ENCODE assay signal across 18 mouse cellular contexts in the genomic region with DNA sequence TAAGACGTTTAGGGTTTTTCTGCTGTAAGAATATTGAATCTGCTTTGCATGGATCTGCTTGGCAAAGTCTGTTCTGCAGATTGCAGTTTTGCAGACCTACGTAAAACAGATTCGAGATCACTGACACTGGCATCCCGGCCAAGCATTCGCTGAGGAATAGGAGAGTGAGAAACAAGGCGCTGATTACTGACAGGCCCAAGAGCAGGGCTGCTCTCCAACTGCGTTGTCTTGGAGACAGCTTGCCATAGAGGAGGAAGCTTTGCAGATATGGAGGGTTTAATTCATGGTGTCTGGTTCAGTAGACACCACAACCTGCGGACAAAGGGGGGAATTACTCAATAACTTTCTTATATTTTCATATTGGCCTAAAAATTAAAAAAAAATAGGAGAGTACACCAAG. TPM values are rescaled to one million over a fixed set of nuclear protein-coding genes. Genes with fewer than 3 reads are reported as not detected.
DNase-seq lines count a peak whose midpoint lies in the region; ATAC-seq lines count a peak whose summit lies in the region.
"Had no signal": no experiment of that assay in that cellular context is flagged by ENCODE, and none has a peak within 500 bp of the region (broad histone marks: within the 10 kb centered on the region; RNA-seq: fewer than 3 reads in every experiment).

No protein-coding gene starts in this region.

- no peaks in the 10 kb centered on the region for H3K36me3 ChIP-seq in midbrain, embryonic 14.5 days (ENCODE audit: control insufficient read depth, insufficient read depth, low read length)
- H3K36me3 ChIP-seq: embryonic facial prominence, embryonic 12.5 days; heart, embryonic 10.5 days; limb, embryonic 10.5 days had no signal

- intact Hi-C loops in left cerebral cortex, postnatal 10 days (cut with DNase I), result no loop called here
- intact Hi-C loops in left cerebral cortex, postnatal 36 days (cut with DNase I), result no loop called here

- no peaks in the 10 kb centered on the region for H3K27me3 ChIP-seq in midbrain, embryonic 14.5 days (ENCODE audit: control insufficient read depth, insufficient read depth, low read length)
- H3K27me3 ChIP-seq: embryonic facial prominence, embryonic 12.5 days had no signal

- 38% methylated on average over 8 of the region's 8 CpGs for WGBS in midbrain, embryonic 14.5 days

- H3K9me3 ChIP-seq in midbrain, embryonic 14.5 days (ENCODE audit: control insufficient read depth, low read length), result no peaks in the 10 kb centered on the region
- H3K9me3 ChIP-seq: embryonic facial prominence, embryonic 12.5 days; heart, embryonic 10.5 days; limb, embryonic 10.5 days had no signal

- no peak overlapping the region for H3K4me3 ChIP-seq in midbrain, embryonic 14.5 days (replicated peaks; ENCODE audit: low read depth, low read length)
- H3K4me3 ChIP-seq: embryonic facial prominence, embryonic 12.5 days; heart, embryonic 10.5 days; layer of hippocampus, adult 2 months; limb, embryonic 10.5 days had no signal

- DNase-seq in embryo, embryonic 10 days (ENCODE audit: low spot score), result peak; percentile 9
- DNase-seq in embryo, embryonic 11 days, result no peak
- peak; percentile 2 to 15 for DNase-seq in left cerebral cortex, postnatal 10 days (ENCODE audit: extremely low spot score in 1 of 2, low spot score in 2 of 2)
- DNase-seq in left cerebral cortex, postnatal 36 days (ENCODE audit: low spot score in 2 of 2), result no peak
- peak; percentile 46 for DNase-seq in brain, adult 2 months (ENCODE audit: low read depth, low spot score)
- DNase-seq in midbrain, embryonic 14.5 days, result peak; percentile 56
- no peak for DNase-seq in ovary, postnatal 36 days (ENCODE audit: low spot score)
- DNase-seq: adrenal gland, adult 2 months; gastrocnemius, postnatal 14 days; heart, postnatal 36 days; kidney, adult 8-10 months had no signal

- H3K4me2 ChIP-seq in midbrain, embryonic 14.5 days (ENCODE audit: low read length), result peak overlapping the region; percentile 65
- H3K4me2 ChIP-seq: embryonic facial prominence, embryonic 12.5 days had no signal

- H3K9ac ChIP-seq in midbrain, embryonic 14.5 days (replicated peaks; ENCODE audit: low read length), result no peak overlapping the region
- H3K9ac ChIP-seq: embryonic facial prominence, embryonic 12.5 days; liver, embryonic 14.5 days had no signal

- no peak for ATAC-seq in midbrain, embryonic 14.5 days (ENCODE audit: low FRiP score, low TSS enrichment)
- ATAC-seq in megakaryocyte-erythroid progenitor cell, adult 5-6 weeks (replicated peaks; ENCODE audit: low FRiP score, low TSS enrichment, poor library complexity, severe bottlenecking), result no peak

- no peaks in the 10 kb centered on the region; the same call in 1 of the 2 replicates for H3K4me1 ChIP-seq in midbrain, embryonic 14.5 days (ENCODE audit: control insufficient read depth, insufficient read depth, low read length)
- H3K4me1 ChIP-seq: embryonic facial prominence, embryonic 12.5 days; heart, embryonic 10.5 days had no signal

- peak overlapping the region; percentile 61 for H3K27ac ChIP-seq in midbrain, embryonic 14.5 days (replicated peaks; ENCODE audit: low read depth, low read length)
- H3K27ac ChIP-seq: embryonic facial prominence, embryonic 12.5 days; heart, embryonic 10.5 days; layer of hippocampus, adult 2 months; limb, embryonic 10.5 days; liver, embryonic 14.5 days had no signal

RNA-seq across cellular contexts. Expression of a gene that starts 4.9 kb away (rescaled TPM):
- total RNA-seq in left cerebral cortex, postnatal 10 days (2021), result 100 to 1,000 TPM; 200 to 211 TPM
- total RNA-seq in left cerebral cortex, postnatal 36 days (2021), result 100 to 1,000 TPM; 120 to 126 TPM
- 622 and 693 TPM in 2 replicates for polyA plus RNA-seq in midbrain, embryonic 14.5 days (2014; fragmentation: Nextera tagmentation; extraction: Ambion mirVana)
- total RNA-seq in megakaryocyte-erythroid progenitor cell, adult 5-6 weeks (2014; fragmentation: Nextera tagmentation), result 0.35 TPM in 1 of 2 replicates, not detected in the other
- not detected in 2 replicates for total RNA-seq in megakaryocyte-erythroid progenitor cell, adult 5-6 weeks (2017)
- total RNA-seq: monocyte, adult 5-6 weeks had no signal

RNA-seq across cellular contexts. Expression of a gene that starts 25.5 kb away (rescaled TPM):
- 1 to 10 TPM; 6.3 to 6.8 TPM for total RNA-seq in left cerebral cortex, postnatal 10 days (2021)
- total RNA-seq in left cerebral cortex, postnatal 36 days (2021), result 1 to 10 TPM in 1 of 2 experiments, under 1 TPM in 1; 0.91 to 1.7 TPM
- 16.2 and 16.3 TPM in 2 replicates for polyA plus RNA-seq in midbrain, embryonic 14.5 days (2014; fragmentation: Nextera tagmentation; extraction: Ambion mirVana)
- total RNA-seq in megakaryocyte-erythroid progenitor cell, adult 5-6 weeks (2014; fragmentation: Nextera tagmentation), result not detected in 2 replicates
- total RNA-seq in megakaryocyte-erythroid progenitor cell, adult 5-6 weeks (2017), result not detected in 2 replicates
- total RNA-seq: heart, postnatal 36 days; monocyte, adult 5-6 weeks had no signal

Comparison
In these comparisons a context has a peak if more than half of its experiments do, and no peak if none do; other contexts are left out.
1. DNase-seq: peak in embryo, embryonic 10 days (single experiment), left cerebral cortex, postnatal 10 days (2 of 2), brain, adult 2 months (single experiment) and midbrain, embryonic 14.5 days (single experiment); none in embryo, embryonic 11 days (single experiment), left cerebral cortex, postnatal 36 days (0 of 2) and ovary, postnatal 36 days (single experiment).
2. RNA of a gene that starts 4.9 kb away (total RNA-seq): 200 to 211 TPM in left cerebral cortex, postnatal 10 days and 120 to 126 TPM in left cerebral cortex, postnatal 36 days; 0.35 TPM in megakaryocyte-erythroid progenitor cell, adult 5-6 weeks; every median in the first group is over 10 times any median in the second.